Mouse (Mus musculus): ENCODE data around the gene Gm10521. TPM values are rescaled to one million over a fixed set of nuclear protein-coding genes. Genes with fewer than 3 reads are reported as not detected.

The Gm10521 gene
- 0.06 TPM in 2 replicates for polyA plus RNA-seq (2012; rRNA removed)

DNA sequence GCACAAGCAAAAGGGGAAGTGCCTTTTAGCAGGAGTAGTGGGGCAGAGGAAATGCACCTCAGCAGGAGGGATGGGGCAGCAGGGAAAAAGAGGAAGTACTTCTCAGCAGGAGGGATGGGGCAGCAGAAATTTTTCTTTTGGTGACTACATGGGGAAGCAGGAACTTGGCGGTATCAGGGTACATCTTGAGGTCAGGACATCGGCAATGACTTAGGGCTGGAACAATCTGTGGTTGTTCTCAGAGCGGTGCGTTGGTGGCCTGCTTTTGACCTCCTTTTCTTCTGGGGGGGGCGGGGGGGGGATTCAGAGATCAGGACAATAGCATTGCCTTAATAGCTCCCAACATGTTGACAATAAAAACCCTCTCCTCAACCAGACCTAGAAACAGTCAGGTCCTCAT is at the start of gene Gm10521:
Gene Gm10521 (plus strand): TSS at position 301 of the 400 bp plus-strand sequence.

DNA sequence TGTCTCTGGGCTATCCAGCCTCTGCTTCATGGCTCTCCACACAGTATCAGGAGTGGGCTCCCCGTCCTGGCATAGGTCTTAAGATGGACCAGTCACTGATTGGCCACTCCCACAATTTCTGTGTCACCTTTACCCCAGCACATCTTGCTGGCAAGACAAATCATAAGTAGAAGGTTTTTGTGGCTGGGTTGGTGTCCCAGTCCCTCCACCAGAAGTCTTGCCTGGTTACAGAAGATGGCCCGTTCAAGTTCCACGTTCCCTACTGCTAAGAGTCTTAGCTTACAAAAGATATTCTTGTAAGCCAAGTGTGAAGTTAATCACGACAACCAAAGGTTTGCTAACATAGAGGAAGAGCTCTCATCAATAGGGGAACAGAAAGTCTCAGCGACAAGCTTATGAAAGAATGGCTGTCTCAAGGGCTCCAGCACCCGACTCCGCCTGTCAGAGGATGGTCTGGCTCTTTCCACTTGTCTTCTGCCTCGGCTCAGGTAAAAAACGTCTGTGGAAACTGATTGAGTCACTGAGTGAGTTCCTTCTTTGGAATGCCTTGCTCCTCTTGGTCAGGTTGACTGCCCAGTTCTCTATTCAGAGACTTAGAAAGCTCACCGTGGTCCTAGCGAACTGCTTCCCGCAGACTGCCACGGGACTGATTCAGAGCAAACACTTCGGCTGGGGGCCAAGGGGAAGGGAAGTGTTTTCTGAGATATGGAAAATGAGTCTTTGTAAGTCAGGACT is 22.0 kb downstream of the Gm10521 start, which contains the start of gene Slamf6:
Gene Slamf6 (plus strand): TSS at position 211 of the 735 bp plus-strand sequence.

Other genes with a start within 250 kb of the Gm10521 start
- gene Slamf7, start 242.6 kb upstream of the Gm10521 start, polyA plus RNA-seq (2012; rRNA removed): 0.01 TPM in 1 of 2 replicates, not detected in the other
- 0.77 and 0.85 TPM in 2 replicates for gene Cd48, start 213.7 kb upstream of the Gm10521 start, polyA plus RNA-seq (2012; rRNA removed)
- 0.17 and 0.22 TPM in 2 replicates for gene Slamf1, start 128.5 kb upstream of the Gm10521 start, polyA plus RNA-seq (2012; rRNA removed)
- gene Cd84, start 56.0 kb upstream of the Gm10521 start, polyA plus RNA-seq (2012; rRNA removed): 0.49 and 0.87 TPM in 2 replicates
- 0.11 and 0.12 TPM in 2 replicates for gene Slamf6, start 21.9 kb downstream of the Gm10521 start, polyA plus RNA-seq (2012; rRNA removed)
- gene Vangl2, start 132.8 kb downstream of the Gm10521 start, polyA plus RNA-seq (2012; rRNA removed): 68.5 and 70.9 TPM in 2 replicates
- 27.7 and 34.4 TPM in 2 replicates for gene Nhlh1, start 161.9 kb downstream of the Gm10521 start, polyA plus RNA-seq (2012; rRNA removed)
- gene Copa, start 186.9 kb downstream of the Gm10521 start, polyA plus RNA-seq (2012; rRNA removed): 114 and 141 TPM in 2 replicates
- 101 and 120 TPM in 2 replicates for gene Ncstn, start 187.1 kb downstream of the Gm10521 start, polyA plus RNA-seq (2012; rRNA removed)
- 101 and 117 TPM in 2 replicates for gene Pex19, start 231.1 kb downstream of the Gm10521 start, polyA plus RNA-seq (2012; rRNA removed)